Mouse (Mus musculus) CH12.LX (cell line): ENCODE results near the gene Senp1. TPM values are rescaled to one million over a fixed set of nuclear protein-coding genes. Genes with fewer than 3 reads are reported as not detected.

Source experiments
- DNase-seq: peaks from one replicate; pipeline ENCODE4 v3.0.0-alpha.2; 2013; ENCODE audit errors: extremely low read depth
- H3K27ac ChIP-seq: 2 replicates; pipeline ENCODE4 v1.5.1; 2012; ENCODE audit warnings: low read depth, mild to moderate bottlenecking, control low read depth, moderate library complexity; ENCODE audit not compliant: insufficient read depth
- H3K27me3 ChIP-seq: replicated peaks from 2 replicates; pipeline ENCODE3; 2012; ENCODE audit warnings: inconsistent platforms
- H3K36me3 ChIP-seq, 2 experiments: replicated peaks in 1 of 2; 2 replicates each; pipeline versions ENCODE3 to v1.6.1; 2012; ENCODE audit warnings: inconsistent platforms in 1 of 2, low read length in 1 of 2, mild to moderate bottlenecking in 1 of 2, mixed read lengths in 1 of 2, moderate library complexity in 1 of 2; ENCODE audit not compliant: control insufficient read depth in 1 of 2, insufficient read depth in 1 of 2
- H3K4me1 ChIP-seq, 2 experiments: 2 replicates each; pipeline ENCODE4 v1.6.1; 2012; ENCODE audit warnings: inconsistent platforms in 1 of 2, moderate library complexity in 1 of 2; ENCODE audit not compliant: insufficient read depth in 2 of 2, control insufficient read depth in 1 of 2
- H3K4me2 ChIP-seq: 2 replicates; pipeline ENCODE4 v1.6.1; 2012; ENCODE audit warnings: low read depth, mild to moderate bottlenecking, control low read depth; ENCODE audit not compliant: poor library complexity, insufficient read depth, severe bottlenecking
- H3K4me3 ChIP-seq, 3 experiments: fragments of 150-350 bp in 1 of 3; sonication (generic) in 1 of 3; replicated peaks in 1 of 3; 2 replicates each; pipeline versions ENCODE3 to v1.5.1; 2011 to 2012; ENCODE audit warnings: low read depth in 2 of 3, low read length in 2 of 3, mild to moderate bottlenecking in 2 of 3, moderate library complexity in 2 of 3, control low read depth in 1 of 3, improper control_type of control experiment in 1 of 3, inconsistent platforms in 1 of 3, mixed read lengths in 1 of 3; ENCODE audit not compliant: poor library complexity in 1 of 3
- H3K79me2 ChIP-seq: replicated peaks from 2 replicates; pipeline ENCODE4 v1.6.1; 2012; ENCODE audit warnings: mild to moderate bottlenecking, moderate library complexity; ENCODE audit not compliant: control insufficient read depth, poor library complexity, insufficient read depth, severe bottlenecking; ENCODE audit errors: extremely low read depth
- H3K9ac ChIP-seq: 2 replicates; pipeline ENCODE4 v1.6.1; 2012; ENCODE audit warnings: low read depth, mild to moderate bottlenecking, control low read depth, moderate library complexity; ENCODE audit not compliant: insufficient read depth
- H3K9me3 ChIP-seq: replicated peaks from 2 replicates; pipeline ENCODE3; 2012; ENCODE audit warnings: low read length, inconsistent platforms, mixed read lengths
- BHLHE40 ChIP-seq: IDR thresholded peaks from 2 replicates; pipeline ENCODE4 v1.6.1; 2011; ENCODE audit warnings: mild to moderate bottlenecking, low read depth, low read length, improper control_type of control experiment
- CHD1 ChIP-seq: IDR thresholded peaks from 2 replicates; pipeline ENCODE4 v1.6.1; 2012; ENCODE audit warnings: low read depth, low read length, improper control_type of control experiment, inconsistent platforms
- CHD2 ChIP-seq: IDR thresholded peaks from 2 replicates; pipeline ENCODE4 v1.6.1; 2011; ENCODE audit warnings: low read length, improper control_type of control experiment
- ELF1 ChIP-seq: IDR thresholded peaks from 2 replicates; pipeline ENCODE4 v1.6.1; 2014; ENCODE audit warnings: low read depth, mild to moderate bottlenecking, inconsistent platforms, low read length, improper control_type of control experiment
- EP300 ChIP-seq: IDR thresholded peaks from 2 replicates; pipeline ENCODE4 v1.6.1; 2011; ENCODE audit warnings: low read length, improper control_type of control experiment
- ETS1 ChIP-seq: conservative IDR thresholded peaks from 2 replicates; pipeline ENCODE4 v1.6.1; 2012; ENCODE audit warnings: low read depth, mild to moderate bottlenecking, inconsistent platforms, low read length, improper control_type of control experiment, moderate library complexity
- GABPA ChIP-seq: IDR thresholded peaks from 2 replicates; pipeline ENCODE4 v1.6.1; 2012; ENCODE audit warnings: low read depth, low read length, improper control_type of control experiment, inconsistent platforms; ENCODE audit not compliant: insufficient replicate concordance
- HCFC1 ChIP-seq: IDR thresholded peaks from 2 replicates; pipeline ENCODE4 v1.6.1; 2012; ENCODE audit warnings: low read depth, mild to moderate bottlenecking, inconsistent platforms, low read length, improper control_type of control experiment
- IRF4 ChIP-seq: IDR thresholded peaks from 2 replicates; pipeline ENCODE4 v1.6.1; 2014; ENCODE audit warnings: low read depth, mild to moderate bottlenecking, inconsistent platforms, low read length, improper control_type of control experiment
- JUN ChIP-seq: IDR thresholded peaks from 2 replicates; pipeline ENCODE4 v1.6.1; 2011; ENCODE audit warnings: low read depth, mild to moderate bottlenecking, low read length, improper control_type of control experiment, moderate library complexity; ENCODE audit not compliant: insufficient read depth
- JUND ChIP-seq: conservative IDR thresholded peaks from 2 replicates; pipeline ENCODE4 v1.6.1; 2011; ENCODE audit warnings: low read depth, low read length, improper control_type of control experiment
- KAT2A ChIP-seq: IDR thresholded peaks from 2 replicates; pipeline ENCODE4 v1.6.1; 2012; ENCODE audit warnings: low read length, improper control_type of control experiment, inconsistent platforms; ENCODE audit not compliant: insufficient replicate concordance
- MAX ChIP-seq: IDR thresholded peaks from 2 replicates; pipeline ENCODE4 v1.6.1; 2011; ENCODE audit warnings: low read length, improper control_type of control experiment
- SMC3 ChIP-seq: IDR thresholded peaks from 2 replicates; pipeline ENCODE4 v1.6.1; 2011; ENCODE audit warnings: low read depth, low read length, improper control_type of control experiment
- TBP ChIP-seq: conservative IDR thresholded peaks from 2 replicates; pipeline ENCODE4 v1.6.1; 2011; ENCODE audit warnings: low read depth, low read length, improper control_type of control experiment
- UBTF ChIP-seq: IDR thresholded peaks from 2 replicates; pipeline ENCODE4 v1.6.1; 2012; ENCODE audit warnings: low read depth, mild to moderate bottlenecking, inconsistent platforms, low read length, improper control_type of control experiment, moderate library complexity
- ZC3H11A ChIP-seq: IDR thresholded peaks from 2 replicates; pipeline ENCODE4 v1.6.1; 2012; ENCODE audit warnings: low read depth, mild to moderate bottlenecking, inconsistent platforms, low read length, improper control_type of control experiment
- ZNF384 ChIP-seq: IDR thresholded peaks from 2 replicates; pipeline ENCODE4 v1.6.1; 2012; ENCODE audit warnings: low read depth, low read length, improper control_type of control experiment, inconsistent platforms
- dilution Hi-C: fragments of 300-500 bp; cut with MboI; formaldehyde crosslinking; loops from 2 replicates; pipeline ENCODE4 v1.14.3; 2020; ENCODE audit warnings: low sequenced_read_pairs; ENCODE audit not compliant: extremely low pct_unique_long_range_greater_than_20kb, extremely low pct_ligation_motif_present
- in situ Hi-C: fragments of 300-500 bp; cut with MboI; formaldehyde crosslinking; loops from 3 replicates; pipeline ENCODE4 v1.14.3; 2019; ENCODE audit warnings: low sequenced_read_pairs, low pct_ligation_motif_present, low pct_unique_long_range_greater_than_20kb, mixed read lengths
- polyA plus RNA-seq: library from polyadenylated mRNA; unstranded; fragments of >175 nt; gene quantifications from 2 replicates; pipeline ENCODE4 v1.2.1, GENCODE M21; 2012; ENCODE audit warnings: low read depth; ENCODE audit not compliant: insufficient read length
- total RNA-seq, 2 experiments: library from RNA; depleted of rRNA; stranded (reverse); fragments of 300-350 nt in 1 of 2; fragments of >200 nt in 1 of 2; gene quantifications; 2 replicates each; pipeline ENCODE4 v1.2.3; 2012 to 2014

Gene Senp1
- total and polyA plus RNA-seq, 3 experiments, result 14.9 to 38.5 (median 23.3) TPM

DNA sequence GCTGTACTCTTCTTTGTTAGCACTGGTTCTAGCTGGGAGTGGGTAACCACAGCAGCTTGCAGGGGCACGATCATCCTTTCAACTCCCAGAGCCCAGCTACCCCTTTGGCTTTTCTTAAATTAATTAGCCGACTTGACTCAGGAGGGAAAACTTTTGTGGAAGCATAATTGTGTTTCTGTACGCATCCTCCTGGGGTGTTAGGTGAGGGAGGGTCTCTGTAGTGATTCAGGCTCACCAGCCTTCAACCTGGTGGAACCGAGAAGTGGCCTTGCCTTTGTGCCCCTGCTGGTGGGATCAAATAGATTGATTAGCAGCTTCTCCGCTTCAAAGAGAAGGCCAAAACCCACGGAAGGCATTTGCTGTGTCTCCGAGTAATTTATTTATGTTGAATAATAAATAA, 93.6 kb downstream of the Senp1 start:
- Histone ChIP-seq H3K9ac (no peak overlapping the region), H3K27ac (no peak overlapping the region), H3K36me3 (no peaks in the 10 kb centered on the region), H3K27me3 (peaks cover 90% of the 10 kb centered on the region), H3K9me3 (peaks cover 13% of the 10 kb centered on the region), H3K4me3 (no peak overlapping the region), H3K79me2 (no peaks in the 10 kb centered on the region), H3K4me1 (no peaks in the 10 kb centered on the region), H3K4me2 (no peak overlapping the region)
- dilution Hi-C loops (no loop called here), in situ Hi-C loops (no loop called here)
- DNase-seq, result no peak
- TF ChIP-seq ZNF384, result no peak
- TF ChIP-seq CHD1, result no peak
- TF ChIP-seq MAX, result no peak
- no peak for TF ChIP-seq BHLHE40
- TF ChIP-seq IRF4, result no peak
- no peak for TF ChIP-seq UBTF
- TF ChIP-seq ELF1, result no peak
- no peak for TF ChIP-seq JUN
- TF ChIP-seq EP300, result no peak
- TF ChIP-seq ZC3H11A, result no peak
- no peak for TF ChIP-seq HCFC1
- TF ChIP-seq KAT2A, result no peak
- no peak for TF ChIP-seq CHD2
- no peak for TF ChIP-seq GABPA
- TF ChIP-seq TBP, result no peak

DNA sequence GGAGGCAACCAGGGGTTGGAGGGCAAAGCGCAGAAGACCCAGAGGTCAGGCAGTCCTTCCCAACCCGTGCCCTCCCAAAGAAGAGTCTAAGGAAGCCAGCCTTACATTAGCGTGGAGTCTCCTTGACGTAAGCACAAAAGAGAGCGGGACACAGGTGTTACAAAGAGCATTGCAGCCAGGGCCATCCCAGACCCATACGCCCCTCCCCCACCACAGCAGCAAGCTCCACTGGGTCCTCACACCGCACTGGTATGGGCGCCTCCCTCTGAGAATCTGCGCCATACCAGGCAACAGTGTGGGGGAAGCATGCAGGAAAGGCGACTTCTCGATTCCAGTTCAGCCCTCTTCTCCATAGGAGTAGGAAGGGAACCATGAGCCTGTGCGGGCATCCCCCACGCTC, 94.0 kb downstream of the Senp1 start:
- no peak overlapping the region for H3K9ac ChIP-seq
- H3K36me3 ChIP-seq, result no peaks in the 10 kb centered on the region
- no peaks in the 10 kb centered on the region for H3K4me1 ChIP-seq
- dilution Hi-C loops, result no loop called here
- no peak overlapping the region for H3K27ac ChIP-seq
- DNase-seq, result no peak
- TF ChIP-seq ETS1, result no peak
- TF ChIP-seq SMC3, result no peak
- TF ChIP-seq JUND, result no peak
- peaks cover 13% of the 10 kb centered on the region for H3K9me3 ChIP-seq
- H3K4me2 ChIP-seq, result no peak overlapping the region
- H3K4me3 ChIP-seq, result no peak overlapping the region
- in situ Hi-C loops, result no loop called here
- peaks cover 90% of the 10 kb centered on the region for H3K27me3 ChIP-seq
- H3K79me2 ChIP-seq, result no peaks in the 10 kb centered on the region
